Mouse (Mus musculus) E14TG2a.4 (cell line): ENCODE measurements around the gene Simc1.

Source experiments
- CTCF ChIP-seq: conservative IDR thresholded peaks from 2 replicates; pipeline ENCODE4 v1.5.1; 2014; ENCODE audit warnings: low read length
- NANOG ChIP-seq: IDR thresholded peaks from 2 replicates; pipeline ENCODE4 v1.6.1; 2014; ENCODE audit warnings: borderline replicate concordance, low read length, mixed read lengths
- POU5F1 ChIP-seq: IDR thresholded peaks from 2 replicates; pipeline ENCODE4 v1.6.1; 2014; ENCODE audit warnings: low read length, borderline replicate concordance

GRCm38 (mm10) chr13:54459282-54459681 lies 44.3 kb upstream of the Simc1 start:
- TF ChIP-seq CTCF (no peak), NANOG (no peak), POU5F1 (no peak)
